Mouse (Mus musculus) kidney, embryonic 14.5 days (tissue): ENCODE measurements around the gene Hmcn1. TPM values are rescaled to one million over a fixed set of nuclear protein-coding genes. Genes with fewer than 3 reads are reported as not detected.

ENCODE experiments used
- ATAC-seq: fragments of 200-750 bp; cut with Nextera tagmentation; 2 replicates; pipeline ENCODE4 v1.8.0; 2017; ENCODE audit warnings: moderate number of reproducible peaks, mild to moderate bottlenecking, moderate TSS enrichment, moderate library complexity; ENCODE audit not compliant: low FRiP score, low TSS enrichment
- H3K27ac ChIP-seq: fragments of 300-500 bp; sonication (generic); 2 replicates; pipeline ENCODE4 v1.5.1; 2014; ENCODE audit warnings: low read depth, mild to moderate bottlenecking, low read length, moderate library complexity, mixed read lengths
- H3K27me3 ChIP-seq: fragments of 300-500 bp; sonication (generic); 2 replicates; pipeline ENCODE4 v1.6.1; 2014; ENCODE audit warnings: mild to moderate bottlenecking, low read length; ENCODE audit not compliant: control insufficient read depth, insufficient read depth
- H3K36me3 ChIP-seq: fragments of 300-500 bp; sonication (generic); 2 replicates; pipeline ENCODE4 v1.6.1; 2014; ENCODE audit warnings: low read length, mixed read lengths; ENCODE audit not compliant: control insufficient read depth, insufficient read depth
- H3K4me1 ChIP-seq: fragments of 300-500 bp; sonication (generic); 2 replicates; pipeline ENCODE4 v1.6.1; 2014; ENCODE audit warnings: low read length, mixed read lengths; ENCODE audit not compliant: control insufficient read depth, insufficient read depth
- H3K4me2 ChIP-seq: fragments of 300-500 bp; sonication (generic); replicated peaks from 2 replicates; pipeline ENCODE4 v1.6.1; 2014; ENCODE audit warnings: low read depth, mild to moderate bottlenecking, low read length
- H3K4me3 ChIP-seq: fragments of 300-500 bp; sonication (generic); 2 replicates; pipeline ENCODE4 v1.5.1; 2014; ENCODE audit warnings: mild to moderate bottlenecking, low read length
- H3K9ac ChIP-seq: fragments of 300-500 bp; sonication (generic); 2 replicates; pipeline ENCODE4 v1.6.1; 2014; ENCODE audit warnings: low read depth, mild to moderate bottlenecking, low read length, moderate library complexity
- H3K9me3 ChIP-seq: fragments of 300-500 bp; sonication (generic); 2 replicates; pipeline ENCODE4 v1.6.1; 2016; ENCODE audit warnings: low read length; ENCODE audit not compliant: control insufficient read depth
- WGBS: fragments of 180-500 bp; shearing (Covaris S2); extraction: QIAGEN DNeasy Blood & Tissue Kit; methylation state at CpG from one replicate; pipeline ENCODE4 v1.1.7; 2014; 5-methylcytosine and 5-hydroxymethylcytosine counted together
- polyA plus RNA-seq: library from polyadenylated mRNA; unstranded; fragments of >200 nt; fragmentation: Nextera tagmentation; extraction: Ambion mirVana; gene quantifications from 2 replicates; pipeline ENCODE4 v1.2.1, GENCODE M21; 2014

The Hmcn1 gene
- polyA plus RNA-seq, 1 experiment from 2014 or later: 34.0 TPM

DNA sequence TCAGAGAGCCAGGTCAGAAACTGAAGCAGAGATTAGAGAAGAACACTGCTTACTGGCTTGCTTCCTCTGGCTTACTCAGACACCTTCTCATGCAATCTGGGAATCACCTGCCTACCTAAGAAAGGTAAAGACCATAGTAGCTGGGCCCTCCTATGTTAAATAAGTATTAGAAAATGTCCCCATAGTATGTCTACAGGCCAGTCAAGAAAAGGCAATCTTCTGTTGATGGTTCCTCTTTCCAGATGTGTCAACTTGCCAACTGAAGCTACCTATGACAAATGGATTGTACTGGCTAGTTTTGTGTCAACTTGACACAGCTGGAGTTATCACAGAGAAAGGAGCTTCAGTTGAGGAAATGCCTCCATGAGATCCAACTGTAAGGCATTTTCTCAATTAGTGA lies 40.1 kb upstream of the Hmcn1 start:
- H3K4me1 ChIP-seq: no peaks in the 10 kb centered on the region
- ATAC-seq: no peak
- H3K4me2 ChIP-seq: no peak overlapping the region
- no peak overlapping the region for H3K27ac ChIP-seq
- H3K36me3 ChIP-seq: no peaks in the 10 kb centered on the region
- H3K27me3 ChIP-seq: no peaks in the 10 kb centered on the region
- no peaks in the 10 kb centered on the region for H3K9me3 ChIP-seq
- H3K4me3 ChIP-seq: no peak overlapping the region
- no peak overlapping the region for H3K9ac ChIP-seq

DNA sequence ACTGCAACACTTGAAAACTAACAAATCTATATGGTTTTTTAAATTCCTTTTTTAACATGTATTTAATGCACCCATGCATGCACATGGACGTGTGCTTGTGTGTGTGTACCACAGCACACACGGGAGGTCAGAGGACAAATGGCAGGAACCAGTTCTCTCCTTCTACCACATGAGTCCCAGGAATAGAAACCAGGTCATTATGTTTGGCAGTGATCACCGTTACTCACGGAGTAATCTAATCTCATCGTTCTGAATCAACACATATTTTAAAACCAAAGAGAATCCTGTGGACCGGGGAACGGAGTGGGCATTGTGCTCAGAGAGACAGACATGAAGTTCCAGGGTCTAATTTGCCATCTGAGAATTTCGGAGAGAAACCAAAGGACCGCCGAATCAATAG lies 38.3 kb upstream of the Hmcn1 start:
- Histone ChIP-seq H3K4me3 (no peak overlapping the region), H3K27ac (no peak overlapping the region), H3K4me2 (no peak overlapping the region), H3K36me3 (no peaks in the 10 kb centered on the region), H3K27me3 (no peaks in the 10 kb centered on the region), H3K4me1 (no peaks in the 10 kb centered on the region), H3K9ac (no peak overlapping the region), H3K9me3 (no peaks in the 10 kb centered on the region)
- no peak for ATAC-seq
- WGBS: 83% methylated on average over 10 of the region's 10 CpGs

DNA sequence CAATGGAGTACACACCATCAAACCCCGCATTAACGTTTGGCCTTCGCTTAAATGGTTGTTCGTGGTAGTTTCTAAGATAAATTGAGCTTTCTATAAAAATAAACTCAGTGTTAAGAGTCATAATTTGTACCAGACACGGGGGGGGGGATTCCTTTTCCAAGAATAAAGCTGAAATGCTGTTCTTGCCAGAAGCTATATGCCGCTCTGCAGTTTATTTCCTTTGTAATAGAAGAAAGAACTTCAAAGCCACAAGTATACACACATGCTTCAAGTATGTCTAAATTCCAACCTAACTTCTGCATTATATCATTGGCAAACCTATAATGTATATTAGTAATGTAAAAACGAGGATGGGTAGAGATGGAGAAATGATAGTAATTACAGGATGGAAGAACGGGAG lies 37.9 kb upstream of the Hmcn1 start:
- Histone ChIP-seq H3K27ac (no peak overlapping the region), H3K4me2 (no peak overlapping the region), H3K27me3 (no peaks in the 10 kb centered on the region), H3K4me3 (no peak overlapping the region), H3K36me3 (no peaks in the 10 kb centered on the region), H3K4me1 (no peaks in the 10 kb centered on the region), H3K9ac (no peak overlapping the region), H3K9me3 (no peaks in the 10 kb centered on the region)
- WGBS: 80% methylated on average over 8 of the region's 8 CpGs
- ATAC-seq: no peak

DNA sequence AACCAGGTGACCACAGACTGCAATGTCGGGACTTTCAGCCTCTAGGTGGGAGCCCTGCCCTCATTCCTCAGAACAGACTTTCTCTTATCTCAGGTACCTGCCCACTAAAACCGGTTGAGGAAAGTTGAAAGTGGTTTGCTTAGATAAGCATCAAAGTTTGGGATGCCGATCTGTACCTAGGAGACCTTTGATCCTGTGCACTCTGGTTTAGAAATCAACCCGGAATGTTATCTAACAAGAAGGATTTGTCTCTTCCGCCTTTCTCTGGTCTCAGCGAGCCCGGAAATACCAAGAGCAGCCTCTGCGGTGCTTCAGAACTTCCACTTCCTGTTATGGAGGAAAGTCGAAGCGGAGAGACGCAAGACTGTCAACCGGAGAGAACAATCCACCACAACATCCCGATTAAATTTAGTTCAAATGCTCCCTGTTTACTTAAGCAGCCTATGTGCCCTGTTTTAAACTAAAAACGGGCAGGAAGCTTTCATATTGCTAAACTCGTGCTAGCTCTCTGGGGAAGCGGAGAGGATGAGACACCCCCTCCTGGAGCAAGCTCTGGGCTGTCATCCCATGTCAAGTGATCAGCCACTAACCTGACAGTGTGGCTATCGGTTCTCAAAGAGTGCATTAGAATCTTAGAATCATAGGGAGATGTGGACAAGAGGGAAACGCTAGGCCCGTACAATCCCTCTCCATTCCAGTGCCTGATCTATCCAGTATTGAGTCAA lies 32.0 kb upstream of the Hmcn1 start:
- WGBS: 76% methylated on average over 19 of the region's 19 CpGs
- H3K27me3 ChIP-seq: no peaks in the 10 kb centered on the region
- H3K9ac ChIP-seq: no peak overlapping the region
- H3K9me3 ChIP-seq: no peaks in the 10 kb centered on the region
- no peak overlapping the region for H3K4me2 ChIP-seq
- ATAC-seq: no peak
- no peak overlapping the region for H3K27ac ChIP-seq
- H3K4me3 ChIP-seq: no peak overlapping the region
- H3K36me3 ChIP-seq: no peaks in the 10 kb centered on the region
- H3K4me1 ChIP-seq: no peaks in the 10 kb centered on the region

DNA sequence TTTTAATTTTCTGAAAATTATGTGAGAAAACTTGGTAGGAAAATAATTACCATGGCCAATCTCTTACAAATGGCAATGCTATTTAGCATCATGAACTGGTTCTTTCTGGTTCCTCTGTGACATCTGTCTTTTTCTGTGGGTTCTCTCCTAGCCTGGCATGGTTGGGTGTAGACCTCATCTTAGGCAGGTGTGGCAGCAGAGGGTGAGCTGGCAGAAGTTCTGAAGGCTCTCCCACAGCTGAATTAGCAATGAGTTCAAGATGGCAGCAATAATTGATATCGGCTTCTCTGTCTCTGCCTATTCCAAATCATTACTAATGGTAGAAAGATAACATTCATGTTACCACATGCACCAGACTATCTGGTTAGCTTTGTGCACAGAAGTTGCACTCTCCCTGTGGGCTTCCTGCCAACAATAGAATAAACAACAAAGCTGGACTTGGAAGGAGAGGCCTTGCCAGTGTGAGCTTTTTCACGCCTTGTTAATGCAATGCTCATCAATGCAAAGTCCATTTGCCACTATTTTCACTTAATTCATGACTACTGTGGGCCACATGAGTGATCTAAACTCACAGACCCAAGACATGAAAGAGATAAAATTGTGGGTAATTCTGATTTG lies 26.1 kb upstream of the Hmcn1 start:
- Histone ChIP-seq H3K9ac (no peak overlapping the region), H3K4me3 (no peak overlapping the region), H3K9me3 (no peaks in the 10 kb centered on the region), H3K4me2 (no peak overlapping the region), H3K36me3 (no peaks in the 10 kb centered on the region), H3K27ac (no peak overlapping the region), H3K4me1 (no peaks in the 10 kb centered on the region), H3K27me3 (no peaks in the 10 kb centered on the region)
- WGBS: 88% methylated on average over 2 of the region's 2 CpGs
- no peak for ATAC-seq

DNA sequence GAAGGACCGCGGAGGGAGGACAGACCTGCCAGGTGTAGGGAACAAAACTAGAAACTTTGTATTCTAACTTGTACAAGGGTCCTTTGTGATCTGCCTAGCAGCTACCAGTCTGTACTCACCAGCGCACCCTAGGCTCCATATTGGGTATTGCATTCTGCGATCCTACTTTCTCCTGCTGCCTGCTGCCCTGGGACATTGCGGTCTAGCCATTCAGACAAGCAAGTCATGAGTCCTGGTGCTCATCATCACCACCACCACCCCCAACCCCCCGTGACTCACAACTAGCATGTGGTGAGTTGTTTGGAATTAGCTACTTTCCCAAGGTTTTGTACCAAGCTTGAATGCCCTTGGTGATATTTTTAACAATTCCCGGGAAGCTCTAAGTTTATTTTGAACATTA lies 17.8 kb upstream of the Hmcn1 start:
- H3K9ac ChIP-seq: no peak overlapping the region
- H3K4me3 ChIP-seq: no peak overlapping the region
- no peak for ATAC-seq
- peaks cover 5% of the 10 kb centered on the region; the same call in 1 of the 2 replicates for H3K4me1 ChIP-seq
- no peaks in the 10 kb centered on the region for H3K36me3 ChIP-seq
- H3K27me3 ChIP-seq: no peaks in the 10 kb centered on the region
- no peaks in the 10 kb centered on the region for H3K9me3 ChIP-seq
- WGBS: 33% methylated on average over 7 of the region's 7 CpGs
- no peak overlapping the region for H3K27ac ChIP-seq
- no peak overlapping the region for H3K4me2 ChIP-seq

DNA sequence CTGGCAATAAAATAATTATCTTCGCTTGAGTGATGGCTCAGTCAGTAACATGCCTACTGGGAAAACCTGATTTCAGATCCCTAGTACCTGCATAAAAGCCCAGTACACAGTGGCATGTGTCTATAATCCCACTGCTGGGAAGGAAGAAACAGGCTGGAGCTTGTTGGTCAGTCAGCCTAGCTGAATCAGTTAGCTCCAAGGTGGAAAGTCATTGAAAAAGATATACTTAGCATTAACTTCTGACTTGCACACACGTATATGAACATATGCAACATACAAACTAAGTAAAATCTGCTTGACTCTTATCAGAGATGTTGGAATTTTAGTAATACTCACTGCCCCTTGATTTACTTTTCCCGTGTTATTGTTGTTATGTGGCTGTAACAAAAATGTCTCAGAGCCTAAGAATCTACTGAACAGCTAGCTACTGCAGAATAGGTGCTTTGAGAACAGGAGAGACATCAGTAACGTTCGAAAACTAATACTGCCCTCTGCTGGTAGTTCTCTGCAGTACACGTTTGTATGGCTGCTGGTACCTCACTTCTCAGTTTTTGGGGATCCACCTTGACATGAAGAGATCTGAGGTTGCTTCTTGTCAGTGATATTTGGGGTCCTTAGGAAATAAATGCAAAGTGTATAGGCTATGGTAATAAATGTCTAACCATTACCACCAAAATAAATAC lies 16.0 kb upstream of the Hmcn1 start:
- H3K36me3 ChIP-seq: no peaks in the 10 kb centered on the region
- no peak overlapping the region for H3K9ac ChIP-seq
- no peak overlapping the region for H3K4me3 ChIP-seq
- no peak overlapping the region for H3K4me2 ChIP-seq
- H3K27ac ChIP-seq: no peak overlapping the region; the same call in 1 of the 2 replicates
- ATAC-seq: peak; percentile 68; the same call in 1 of the 2 replicates
- no peaks in the 10 kb centered on the region for H3K9me3 ChIP-seq
- no peaks in the 10 kb centered on the region for H3K27me3 ChIP-seq
- H3K4me1 ChIP-seq: peaks cover 9% of the 10 kb centered on the region; the same call in 1 of the 2 replicates
- WGBS: 27% methylated on average over 6 of the region's 6 CpGs

DNA sequence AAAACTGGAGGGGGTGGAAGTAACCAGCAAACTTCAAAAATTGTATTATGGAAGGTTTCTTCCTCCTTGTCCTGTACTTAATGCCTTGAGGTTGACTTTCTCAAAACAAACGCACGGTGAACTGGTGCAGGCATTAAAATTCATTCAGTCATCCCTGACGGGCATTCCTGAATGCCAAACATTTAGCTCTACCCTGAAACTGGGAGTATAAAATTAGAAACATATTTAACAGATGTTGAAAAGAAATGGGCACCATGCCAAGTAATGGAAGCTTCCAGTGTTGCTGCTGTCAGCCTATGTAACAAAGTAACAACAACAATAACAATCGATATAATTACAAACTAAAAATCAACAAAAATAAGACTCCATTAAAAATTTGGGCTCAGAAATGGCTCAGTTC lies 14.5 kb upstream of the Hmcn1 start:
- Histone ChIP-seq H3K4me1 (peaks cover 9% of the 10 kb centered on the region; the same call in 1 of the 2 replicates), H3K4me3 (no peak overlapping the region), H3K27me3 (no peaks in the 10 kb centered on the region), H3K36me3 (no peaks in the 10 kb centered on the region), H3K9me3 (no peaks in the 10 kb centered on the region), H3K9ac (no peak overlapping the region), H3K4me2 (no peak overlapping the region), H3K27ac (no peak overlapping the region)
- ATAC-seq: no peak
- 48% methylated on average over 4 of the region's 4 CpGs for WGBS

DNA sequence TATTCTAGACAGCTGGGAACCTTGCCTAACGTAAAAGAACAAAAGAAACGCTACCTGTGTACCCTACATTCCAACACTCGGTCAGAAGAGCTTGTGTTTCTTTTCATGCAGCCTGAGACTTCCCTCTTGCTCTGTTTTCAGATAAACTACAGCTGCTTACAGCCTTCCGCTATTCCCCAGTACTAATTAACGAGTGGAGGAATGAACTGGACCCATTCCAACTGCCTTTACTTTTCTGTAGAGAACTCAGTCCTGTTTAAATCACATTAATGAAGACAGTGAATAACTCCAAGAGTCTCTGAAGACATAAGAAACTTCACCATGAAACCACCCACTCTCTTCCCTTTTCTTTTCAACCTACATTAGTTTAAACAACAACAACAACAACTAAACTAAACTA lies 10.8 kb upstream of the Hmcn1 start:
- Histone ChIP-seq H3K27me3 (no peaks in the 10 kb centered on the region), H3K9ac (no peak overlapping the region), H3K4me1 (peaks cover 16% of the 10 kb centered on the region; the same call in 1 of the 2 replicates), H3K27ac (0 out of 2 replicates have a peak overlapping the region, but pooled peaks have one; percentile 57), H3K36me3 (no peaks in the 10 kb centered on the region), H3K4me3 (no peak overlapping the region), H3K9me3 (no peaks in the 10 kb centered on the region), H3K4me2 (no peak overlapping the region)
- 46% methylated on average over 5 of the region's 5 CpGs for WGBS
- peak; percentile 49; the same call in 1 of the 2 replicates for ATAC-seq
